Mouse (Mus musculus) bone marrow macrophage, adult 2 months (primary cell): ENCODE measurements around the gene Syn3.

Experiments used
- CTCF ChIP-seq: IDR thresholded peaks from 2 replicates; pipeline ENCODE4 v1.5.1; 2012; ENCODE audit warnings: low read depth, mild to moderate bottlenecking, low read length, moderate library complexity
- POLR2A ChIP-seq: IDR thresholded peaks from 2 replicates; pipeline ENCODE4 v1.6.1; 2012; ENCODE audit warnings: mild to moderate bottlenecking, low read depth, low read length, borderline replicate concordance

- TF ChIP-seq POLR2A (no peak), CTCF (no peak)
Observed at GRCm38 (mm10) chr10:86032517-86032916, 466.2 kb downstream of the Syn3 start.
